Comparison of ENCODE assay signal across 19 mouse cellular contexts in the genomic region with DNA sequence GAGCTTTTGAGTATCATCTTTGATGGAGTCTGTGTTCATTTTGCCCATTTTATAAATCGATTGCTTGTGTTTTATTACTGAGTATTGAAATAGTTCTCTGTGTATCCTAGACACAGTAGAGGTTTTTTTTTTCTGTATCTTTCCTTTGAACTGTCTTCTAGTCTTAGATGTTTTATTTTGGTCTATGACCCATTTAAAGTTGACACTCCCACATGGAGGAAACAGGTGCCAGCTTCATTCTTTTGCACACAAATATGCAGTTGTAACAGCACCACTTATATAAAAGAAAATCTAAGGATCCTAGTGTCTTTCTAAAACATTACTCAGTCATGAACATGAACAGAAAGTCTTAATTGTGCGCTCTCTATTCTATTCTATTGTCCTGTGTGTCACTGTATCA.
"Had no signal": no experiment of that assay in that cellular context is flagged by ENCODE, and none has a peak within 500 bp of the region (broad histone marks: within the 10 kb centered on the region; RNA-seq: fewer than 3 reads in every experiment).

No protein-coding gene starts in this region.

- DNase-seq: lung, adult 18-20 months; lung, embryonic 14.5 days; lung, postnatal 10 days; lung, postnatal 4 days; midbrain, embryonic 14.5 days; retina, postnatal 1 day; spleen, adult 18-20 months; thymus, adult 18-20 months; thymus, postnatal 14 days; thymus, postnatal 36 days had no signal

- ATAC-seq: midbrain, embryonic 16.5 days had no signal

- H3K27ac ChIP-seq: liver, embryonic 14.5 days; midbrain, embryonic 10.5 days; midbrain, embryonic 12.5 days; neural tube, embryonic 13.5 days; neural tube, embryonic 15.5 days; stomach, embryonic 15.5 days; stomach, postnatal 0 days had no signal

- H3K27me3 ChIP-seq: midbrain, embryonic 12.5 days; neural tube, embryonic 13.5 days; neural tube, embryonic 15.5 days; stomach, embryonic 15.5 days had no signal

- H3K4me3 ChIP-seq: midbrain, embryonic 10.5 days; midbrain, embryonic 12.5 days; myocyte; neural tube, embryonic 13.5 days; neural tube, embryonic 15.5 days; stomach, embryonic 15.5 days had no signal

- H3K4me1 ChIP-seq: midbrain, embryonic 10.5 days; midbrain, embryonic 12.5 days; neural tube, embryonic 13.5 days; neural tube, embryonic 15.5 days; stomach, embryonic 15.5 days had no signal

- H3K36me3 ChIP-seq: midbrain, embryonic 10.5 days; midbrain, embryonic 12.5 days; neural tube, embryonic 13.5 days; neural tube, embryonic 15.5 days; stomach, embryonic 15.5 days had no signal

- H3K9me3 ChIP-seq: midbrain, embryonic 10.5 days; midbrain, embryonic 12.5 days; neural tube, embryonic 13.5 days; neural tube, embryonic 15.5 days; stomach, embryonic 15.5 days had no signal
